Mouse (Mus musculus): Measurements from ENCODE around the gene Arfrp1. TPM values are rescaled to one million over a fixed set of nuclear protein-coding genes. Genes with fewer than 3 reads are reported as not detected.

Gene Arfrp1
- 40.7 and 53.9 TPM in 2 replicates for polyA plus RNA-seq (2012; ENCODE audit: insufficient read depth, insufficient read length, missing spikeins)

DNA sequence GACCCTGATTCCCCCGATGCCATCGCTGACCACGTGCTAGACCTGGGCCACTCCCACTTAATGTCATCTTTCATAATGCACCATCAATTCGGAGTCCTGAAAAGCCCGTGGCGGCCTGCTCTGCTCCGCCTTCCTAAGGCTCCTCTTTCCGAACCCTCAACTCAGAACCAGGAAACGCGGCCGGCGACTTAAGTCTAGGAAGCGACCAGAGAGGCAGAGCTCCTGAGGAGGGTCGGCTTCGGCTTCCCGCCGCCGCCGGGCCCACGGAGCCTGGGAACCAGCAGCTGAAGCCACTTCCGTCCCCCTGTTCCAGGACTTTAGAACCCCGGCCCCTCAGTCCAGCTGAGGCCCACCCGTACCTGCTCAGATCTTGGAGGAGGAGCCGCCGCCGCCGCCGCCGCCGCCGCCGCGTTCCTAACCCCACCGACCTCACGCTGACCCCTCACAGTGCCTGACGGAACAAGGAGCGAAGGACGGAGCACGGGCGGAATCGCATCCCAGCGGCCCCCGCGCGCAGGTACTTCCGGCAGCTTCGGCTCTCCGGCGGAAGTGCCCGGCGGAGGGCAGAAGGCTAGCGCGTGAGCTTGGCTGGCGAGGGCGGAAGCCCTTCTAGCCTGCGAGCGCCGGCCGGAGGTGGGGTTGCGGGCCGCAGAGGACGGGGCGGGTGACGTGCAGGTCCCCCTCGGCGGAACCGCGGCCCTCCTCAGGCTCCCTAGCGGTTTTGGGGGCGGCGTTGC lies at the start of gene Arfrp1, which contains the start of gene Zgpat:
TSS of gene Arfrp1 (minus strand) at position 545 of the 737 bp plus-strand sequence.
TSS of gene Zgpat (plus strand) at position 69 of the 737 bp plus-strand sequence.
- Histone ChIP-seq H3K27ac (replicated peaks; ENCODE audit: low read depth, low read length) (peak within 1 kb of the TSS; percentile 87), H3K4me3 (ENCODE audit: insufficient read depth, low read depth, low read length) (peak within 1 kb of the TSS; percentile 86), H3K4me1 (ENCODE audit: control insufficient read depth, insufficient read depth, insufficient read length, low read length) (peaks cover 8% of the 10 kb centered on the region)

GRCm38 (mm10) chr2:181413141-181413540 lies 47.9 kb upstream of the Arfrp1 start:
- Histone ChIP-seq H3K4me1 (ENCODE audit: control insufficient read depth, insufficient read depth, insufficient read length, low read length) (peaks cover 2% of the 10 kb centered on the region; the same call in 1 of the 2 replicates), H3K4me3 (ENCODE audit: insufficient read depth, low read depth, low read length) (no peak overlapping the region), H3K27ac (replicated peaks; ENCODE audit: low read depth, low read length) (peak overlapping the region; percentile 47; the same call in 1 of the 2 replicates)

- Histone ChIP-seq H3K4me1 (ENCODE audit: control insufficient read depth, insufficient read depth, insufficient read length, low read length) (peaks cover 2% of the 10 kb centered on the region; the same call in 1 of the 2 replicates), H3K4me3 (ENCODE audit: insufficient read depth, low read depth, low read length) (no peak overlapping the region), H3K27ac (replicated peaks; ENCODE audit: low read depth, low read length) (no peak overlapping the region)
Measured at GRCm38 (mm10) chr2:181410760-181411473, 45.7 kb upstream of the Arfrp1 start.

- no peak overlapping the region for H3K27ac ChIP-seq (replicated peaks; ENCODE audit: low read depth, low read length)
- H3K4me3 ChIP-seq (ENCODE audit: insufficient read depth, low read depth, low read length) = no peak overlapping the region
- no peaks in the 10 kb centered on the region for H3K4me1 ChIP-seq (ENCODE audit: control insufficient read depth, insufficient read depth, insufficient read length, low read length)
Measured at GRCm38 (mm10) chr2:181409643-181410042, 44.4 kb upstream of the Arfrp1 start.

DNA sequence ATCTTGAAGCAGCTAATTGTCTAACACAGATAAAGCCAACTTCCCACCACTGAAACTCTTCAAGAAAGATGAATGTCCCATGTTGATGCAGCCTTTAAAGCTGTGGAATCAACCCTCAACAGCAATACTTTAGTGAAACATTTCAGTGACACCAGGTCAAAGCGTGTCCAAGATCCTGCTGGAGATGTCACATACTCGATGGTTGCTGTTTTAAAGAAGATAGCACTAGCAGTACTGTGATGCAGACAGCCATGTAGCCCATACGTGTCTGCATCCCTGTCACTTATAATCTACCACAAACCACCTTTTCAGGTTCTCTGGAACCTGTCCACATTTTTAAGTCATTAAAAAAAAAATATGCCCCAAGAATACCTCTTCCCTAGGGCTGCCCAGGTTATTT lies 38.5 kb upstream of the Arfrp1 start:
- Histone ChIP-seq H3K27ac (replicated peaks; ENCODE audit: low read depth, low read length) (no peak overlapping the region), H3K4me1 (ENCODE audit: control insufficient read depth, insufficient read depth, insufficient read length, low read length) (no peaks in the 10 kb centered on the region), H3K4me3 (ENCODE audit: insufficient read depth, low read depth, low read length) (no peak overlapping the region)

DNA sequence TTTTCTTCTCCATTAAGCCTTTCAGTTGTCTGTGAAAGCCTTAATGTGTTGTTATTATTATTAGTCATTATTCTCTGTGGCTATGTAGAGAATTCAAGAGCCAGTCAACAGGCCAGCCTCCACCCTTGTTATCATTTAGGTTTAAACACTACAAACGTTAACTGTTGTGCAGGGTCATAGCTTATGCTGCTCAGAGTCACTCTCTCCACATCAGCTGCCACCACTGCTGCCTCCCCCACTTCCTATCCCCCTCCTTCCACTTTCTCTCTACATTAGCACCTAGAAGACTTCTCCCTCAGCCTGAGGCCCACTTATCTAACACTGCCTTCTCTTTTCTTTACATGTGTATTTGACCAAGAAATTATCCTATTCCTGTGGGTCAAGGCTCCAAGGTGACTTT lies 36.3 kb upstream of the Arfrp1 start:
- no peak overlapping the region for H3K4me3 ChIP-seq (ENCODE audit: insufficient read depth, low read depth, low read length)
- H3K27ac ChIP-seq (replicated peaks; ENCODE audit: low read depth, low read length) = no peak overlapping the region
- H3K4me1 ChIP-seq (ENCODE audit: control insufficient read depth, insufficient read depth, insufficient read length, low read length) = no peaks in the 10 kb centered on the region

DNA sequence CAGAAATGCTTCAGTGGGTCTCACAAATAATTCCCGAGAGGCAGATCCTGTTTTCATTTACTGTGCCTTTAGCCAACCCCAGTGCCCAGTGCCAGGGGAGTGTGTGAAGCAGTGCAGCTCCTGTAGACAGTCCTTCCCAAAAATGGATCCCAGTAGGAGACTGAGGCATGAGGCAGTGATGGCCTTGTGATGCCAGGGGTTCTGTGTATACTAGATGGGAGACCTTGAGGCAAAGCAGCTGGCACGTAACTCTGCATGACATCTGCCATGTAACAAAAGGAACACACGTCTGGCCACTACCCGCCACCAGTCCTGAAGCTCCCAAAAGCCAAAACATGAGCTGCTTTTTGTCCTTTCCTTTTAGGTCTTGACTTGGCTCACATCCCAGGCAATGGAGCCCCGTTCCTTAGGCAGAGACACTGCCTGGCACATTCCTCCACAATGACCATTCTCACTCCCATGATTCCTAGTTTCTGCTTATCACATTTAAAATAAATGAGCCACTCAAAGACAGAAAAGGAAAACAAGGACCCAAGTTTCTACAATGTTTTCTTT lies 32.1 kb upstream of the Arfrp1 start:
- Histone ChIP-seq H3K4me3 (ENCODE audit: insufficient read depth, low read depth, low read length) (no peak overlapping the region), H3K4me1 (ENCODE audit: control insufficient read depth, insufficient read depth, insufficient read length, low read length) (no peaks in the 10 kb centered on the region), H3K27ac (replicated peaks; ENCODE audit: low read depth, low read length) (no peak overlapping the region)

GRCm38 (mm10) chr2:181394086-181394485 lies 28.9 kb upstream of the Arfrp1 start:
- no peak overlapping the region for H3K27ac ChIP-seq (replicated peaks; ENCODE audit: low read depth, low read length)
- H3K4me1 ChIP-seq (ENCODE audit: control insufficient read depth, insufficient read depth, insufficient read length, low read length) = no peaks in the 10 kb centered on the region
- no peak overlapping the region for H3K4me3 ChIP-seq (ENCODE audit: insufficient read depth, low read depth, low read length)

GRCm38 (mm10) chr2:181392600-181393213 lies 27.5 kb upstream of the Arfrp1 start:
- H3K4me1 ChIP-seq (ENCODE audit: control insufficient read depth, insufficient read depth, insufficient read length, low read length) = no peaks in the 10 kb centered on the region
- no peak overlapping the region for H3K4me3 ChIP-seq (ENCODE audit: insufficient read depth, low read depth, low read length)
- H3K27ac ChIP-seq (replicated peaks; ENCODE audit: low read depth, low read length) = no peak overlapping the region

- Histone ChIP-seq H3K27ac (replicated peaks; ENCODE audit: low read depth, low read length) (no peak overlapping the region), H3K4me1 (ENCODE audit: control insufficient read depth, insufficient read depth, insufficient read length, low read length) (no peaks in the 10 kb centered on the region; the same call in 1 of the 2 replicates), H3K4me3 (ENCODE audit: insufficient read depth, low read depth, low read length) (no peak overlapping the region)
Measured at GRCm38 (mm10) chr2:181391541-181391940, 26.3 kb upstream of the Arfrp1 start.

DNA sequence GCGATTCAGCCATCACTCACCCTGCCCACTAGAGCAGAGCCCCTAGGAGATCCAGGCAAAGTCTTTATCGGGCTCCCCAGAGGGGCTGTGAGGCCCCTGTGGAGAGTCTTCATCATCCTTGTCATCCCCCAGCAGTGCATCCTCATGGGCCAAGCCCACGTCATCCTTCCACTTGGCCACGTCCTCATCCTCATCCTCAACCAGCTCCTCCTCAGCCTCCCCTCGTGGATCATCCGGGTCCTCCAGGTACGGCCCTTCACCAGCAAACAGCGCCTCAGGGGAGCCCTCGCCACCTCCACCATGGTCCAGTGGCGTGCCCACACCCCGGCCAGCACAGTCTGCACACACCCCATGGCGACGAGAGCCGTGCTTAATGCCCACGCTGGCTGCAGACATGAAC lies 25.8 kb upstream of the Arfrp1 start:
- Histone ChIP-seq H3K27ac (replicated peaks; ENCODE audit: low read depth, low read length) (no peak overlapping the region), H3K4me1 (ENCODE audit: control insufficient read depth, insufficient read depth, insufficient read length, low read length) (no peaks in the 10 kb centered on the region; the same call in 1 of the 2 replicates), H3K4me3 (ENCODE audit: insufficient read depth, low read depth, low read length) (no peak overlapping the region)

GRCm38 (mm10) chr2:181390136-181390870 lies 25.1 kb upstream of the Arfrp1 start:
- no peaks in the 10 kb centered on the region; the same call in 1 of the 2 replicates for H3K4me1 ChIP-seq (ENCODE audit: control insufficient read depth, insufficient read depth, insufficient read length, low read length)
- no peak overlapping the region for H3K4me3 ChIP-seq (ENCODE audit: insufficient read depth, low read depth, low read length)
- H3K27ac ChIP-seq (replicated peaks; ENCODE audit: low read depth, low read length) = no peak overlapping the region

GRCm38 (mm10) chr2:181386663-181387210 lies 21.5 kb upstream of the Arfrp1 start:
- Histone ChIP-seq H3K27ac (replicated peaks; ENCODE audit: low read depth, low read length) (no peak overlapping the region), H3K4me3 (ENCODE audit: insufficient read depth, low read depth, low read length) (no peak overlapping the region), H3K4me1 (ENCODE audit: control insufficient read depth, insufficient read depth, insufficient read length, low read length) (no peaks in the 10 kb centered on the region; the same call in 1 of the 2 replicates)

DNA sequence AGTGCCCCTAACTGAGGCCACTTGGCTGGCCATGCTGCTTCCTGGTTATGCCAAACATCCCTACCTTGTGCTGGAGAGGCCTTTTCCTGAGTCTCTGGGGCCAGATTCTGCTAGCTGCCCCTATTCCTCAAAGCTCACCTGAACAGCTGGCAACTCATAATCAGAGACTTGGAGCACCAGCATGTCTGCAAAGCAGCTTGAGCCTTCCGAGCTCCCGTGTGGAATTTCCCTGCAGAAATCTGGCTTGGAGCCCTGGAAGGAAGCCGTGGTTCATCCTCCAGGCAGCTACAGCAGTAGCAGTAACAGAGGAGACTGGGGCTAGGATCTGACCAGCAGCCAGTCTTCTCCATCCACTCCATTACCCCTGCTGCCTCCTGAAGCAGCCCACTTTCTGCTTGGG lies 20.7 kb upstream of the Arfrp1 start:
- H3K4me1 ChIP-seq (ENCODE audit: control insufficient read depth, insufficient read depth, insufficient read length, low read length) = no peaks in the 10 kb centered on the region; the same call in 1 of the 2 replicates
- H3K27ac ChIP-seq (replicated peaks; ENCODE audit: low read depth, low read length) = no peak overlapping the region
- no peak overlapping the region for H3K4me3 ChIP-seq (ENCODE audit: insufficient read depth, low read depth, low read length)
